Mouse (Mus musculus) cerebellum, postnatal 10 days (tissue): ENCODE data around the gene Scfd2.

Experiments
- DNase-seq, 2 experiments: peaks; one replicate each; pipeline ENCODE4 v3.0.0; 2021; ENCODE audit warnings: mixed read lengths in 2 of 2

Scfd2 gene

DNA sequence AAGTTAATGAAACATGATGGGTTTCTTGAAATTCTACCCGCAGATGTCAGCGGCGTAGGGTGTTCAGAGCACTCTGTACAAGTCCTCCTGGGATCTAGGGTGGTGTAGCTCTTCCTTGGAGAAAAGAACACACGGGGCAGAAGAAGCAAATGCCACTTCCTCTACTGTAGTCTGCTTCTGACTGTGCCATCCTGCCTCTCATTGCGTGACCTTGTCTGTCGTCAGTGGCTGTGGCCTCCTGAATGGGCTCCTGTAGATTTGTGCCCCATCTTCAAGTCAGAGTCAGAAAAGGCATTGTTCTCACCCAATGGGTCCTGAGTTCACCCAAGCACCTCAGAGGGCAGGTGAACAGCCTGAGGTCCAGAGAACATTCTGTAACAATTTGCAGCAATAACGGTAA is 367.0 kb downstream of the Scfd2 start:
- no peak for DNase-seq

GRCm38 (mm10) chr5:74163141-74163540 is 368.4 kb downstream of the Scfd2 start:
- DNase-seq, result no peak

DNA sequence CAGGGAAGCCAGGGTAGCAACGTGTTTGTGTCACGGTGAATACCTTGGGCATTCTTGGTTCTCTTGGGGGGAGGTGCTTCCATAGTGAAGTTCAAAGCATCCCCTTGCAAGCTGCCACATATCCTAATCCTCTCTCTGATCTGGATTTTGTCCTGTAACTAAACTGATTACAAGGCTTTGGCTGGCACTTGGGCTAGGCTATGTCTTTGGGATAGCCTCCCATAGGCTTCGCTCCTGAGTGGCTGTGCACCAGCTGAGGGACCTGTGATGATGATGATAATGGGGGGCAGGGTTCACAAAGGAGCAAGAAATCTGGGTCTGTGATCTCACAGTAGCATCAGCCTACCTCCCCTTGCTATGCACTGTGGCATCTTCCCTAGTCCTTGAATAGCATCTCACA is 369.5 kb downstream of the Scfd2 start:
- DNase-seq, result no peak

DNA sequence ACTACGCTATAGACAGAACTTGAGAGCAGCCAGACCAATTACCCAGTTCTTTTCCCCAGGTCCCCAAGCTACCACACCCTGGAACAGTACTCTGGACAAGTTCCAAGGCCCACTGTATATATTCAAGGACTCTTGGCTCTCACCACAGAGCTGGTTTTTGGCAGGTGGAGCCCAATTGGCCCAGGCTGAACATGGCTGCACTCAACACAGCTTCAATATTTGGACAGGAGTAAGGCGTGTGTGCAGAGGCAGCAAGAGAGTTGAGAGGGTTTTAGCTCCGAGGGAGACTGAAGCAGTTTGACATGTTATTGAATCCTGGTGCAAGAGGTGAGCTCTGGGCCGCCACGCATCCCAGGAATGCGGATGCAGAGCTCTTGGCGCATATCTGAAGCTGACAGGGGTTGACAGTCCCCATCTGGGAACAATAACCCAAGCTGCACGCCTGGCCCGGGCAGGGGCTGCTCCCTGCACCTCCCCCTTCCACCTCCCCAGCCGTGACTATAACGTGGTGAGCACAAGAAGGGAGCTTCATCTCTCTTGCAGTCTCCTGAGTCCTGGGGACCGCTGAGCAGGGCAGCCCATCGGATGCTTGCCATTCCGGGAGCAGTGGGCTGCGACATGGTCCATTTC is 370.1 kb downstream of the Scfd2 start:
- DNase-seq, result peak; percentile 74 to 77

DNA sequence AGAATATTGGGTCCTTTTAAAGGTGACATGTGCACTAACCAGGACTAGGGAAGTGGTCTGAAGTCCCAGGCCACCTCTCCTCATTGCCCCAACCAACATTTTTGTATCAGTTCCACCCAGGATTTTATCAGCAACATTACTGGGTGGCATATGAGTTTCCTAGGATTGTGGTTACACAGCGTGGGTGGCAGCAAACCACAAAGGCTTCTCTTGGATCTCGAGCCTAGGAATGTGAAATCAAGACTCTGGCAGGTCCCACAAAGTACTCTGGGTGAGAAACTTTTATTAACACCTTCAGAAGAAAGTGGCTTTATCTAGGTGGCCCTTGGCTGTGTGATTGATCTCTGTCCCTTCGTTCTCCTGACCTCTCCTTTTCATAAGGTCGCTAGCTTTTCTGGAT is 371.2 kb downstream of the Scfd2 start:
- DNase-seq, result no peak

GRCm38 (mm10) chr5:74159906-74160305 is 371.7 kb downstream of the Scfd2 start:
- DNase-seq, result no peak

GRCm38 (mm10) chr5:74158929-74159632 is 372.5 kb downstream of the Scfd2 start:
- DNase-seq, result no peak

DNA sequence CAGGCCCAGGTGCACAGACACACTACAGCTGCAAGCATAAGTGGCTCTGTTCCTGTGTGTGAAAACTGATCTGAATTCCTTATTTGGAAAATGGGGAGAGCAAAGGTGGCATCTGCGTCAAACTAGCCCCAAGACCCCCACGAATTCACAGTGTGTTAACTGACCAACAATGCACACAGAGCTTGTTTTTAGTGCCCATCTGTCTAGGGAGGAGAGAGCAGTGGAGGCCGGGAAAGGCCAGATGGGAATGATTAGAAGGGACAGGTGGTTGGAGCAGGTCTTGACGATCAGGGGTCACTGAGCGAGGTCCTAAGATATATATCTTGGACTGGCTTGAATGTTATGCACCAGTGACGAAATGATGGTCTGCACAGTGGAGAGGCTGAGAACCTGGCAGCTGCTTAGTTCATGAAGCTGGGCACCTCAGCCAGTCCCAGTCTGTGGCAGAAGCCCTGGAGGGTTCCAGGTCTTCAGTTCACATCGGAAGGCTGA is 375.7 kb downstream of the Scfd2 start:
- peak; percentile 24 to 42 for DNase-seq
